Mouse (Mus musculus) liver, postnatal 0 days (tissue): ENCODE data around the gene Slc2a9.

Experiments
- CTCF ChIP-seq: sonication (generic); IDR thresholded peaks from 2 replicates; pipeline ENCODE4 v1.5.1; 2016; ENCODE audit warnings: antibody characterized with exemption, low read depth
- EP300 ChIP-seq: IDR thresholded peaks from 2 replicates; pipeline ENCODE4 v1.6.1; 2016; ENCODE audit warnings: antibody characterized with exemption, low read depth, mild to moderate bottlenecking

DNA sequence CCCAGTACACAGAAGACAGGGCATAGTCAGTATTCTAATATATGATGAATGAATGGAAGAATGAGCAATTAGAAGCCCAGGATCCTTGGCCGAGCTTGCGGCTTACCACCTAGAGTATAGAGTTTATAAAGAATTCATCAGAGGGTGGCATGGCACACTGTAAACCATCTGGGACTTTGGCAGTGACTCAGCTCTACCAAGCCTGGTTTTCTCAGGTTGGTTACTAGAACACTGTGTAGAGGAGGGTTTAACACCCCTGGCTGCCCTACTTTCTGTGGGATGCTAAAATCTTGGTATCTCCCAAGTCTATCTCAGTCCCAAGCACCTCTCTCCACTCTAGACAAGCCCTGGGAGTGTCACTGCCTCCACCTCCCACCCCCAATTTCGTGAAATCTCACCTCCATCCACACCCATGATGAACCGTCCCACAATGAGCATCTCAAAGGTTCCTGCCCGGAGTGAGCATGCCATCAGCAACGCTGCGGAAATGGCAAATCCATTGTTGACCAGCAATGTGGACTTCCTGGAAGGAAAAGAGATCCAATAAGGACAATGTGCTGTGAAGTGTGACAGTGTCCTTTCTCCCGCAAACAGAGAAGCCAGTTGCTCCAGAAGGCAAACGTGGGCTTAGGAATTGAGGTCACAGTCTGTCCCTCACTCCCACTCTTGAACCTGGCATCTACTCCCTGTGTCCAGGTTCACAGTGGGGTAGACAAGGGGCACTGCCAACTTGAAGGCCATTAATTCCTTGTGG, 62.5 kb downstream of the Slc2a9 start:
- TF ChIP-seq CTCF (no peak), EP300 (no peak)
